Mouse (Mus musculus): ENCODE data around the gene Ess2. TPM values are rescaled to one million over a fixed set of nuclear protein-coding genes. Genes with fewer than 3 reads are reported as not detected.

Gene Ess2
- polyA plus RNA-seq, 1 experiment from 2014 or later = 37.3 TPM

GRCm38 (mm10) chr16:17939255-17939751, 28.2 kb upstream of the Ess2 start:
- no peaks in the 10 kb centered on the region for H3K9me3 ChIP-seq (ENCODE audit: low read depth, low read length)
- H3K4me3 ChIP-seq (ENCODE audit: low read depth, low read length) = no peak overlapping the region
- no peaks in the 10 kb centered on the region for H3K4me1 ChIP-seq (ENCODE audit: insufficient read depth)
- WGBS = 32% methylated on average over 9 of the region's 9 CpGs
- DNase-seq (peak; percentile 44), ATAC-seq (ENCODE audit: insufficient read depth) (peak; percentile 60)
- H3K4me2 ChIP-seq = no peak overlapping the region
- no peak for TF ChIP-seq CTCF (IDR thresholded peaks at IDR 0.05; ENCODE audit: low read depth)
- peak overlapping the region; percentile 54; the same call in 1 of the 2 replicates for H3K27ac ChIP-seq (ENCODE audit: low read depth)
- peaks cover 4% of the 10 kb centered on the region; the same call in 1 of the 2 replicates for H3K27me3 ChIP-seq (ENCODE audit: insufficient read depth, low read length)
- no peaks in the 10 kb centered on the region for H3K36me3 ChIP-seq (ENCODE audit: insufficient read depth)
- H3K9ac ChIP-seq = no peak overlapping the region

GRCm38 (mm10) chr16:17938821-17939220, 27.7 kb upstream of the Ess2 start:
- Histone ChIP-seq H3K4me3 (ENCODE audit: low read depth, low read length) (no peak overlapping the region), H3K9me3 (ENCODE audit: low read depth, low read length) (no peaks in the 10 kb centered on the region), H3K4me1 (ENCODE audit: insufficient read depth) (no peaks in the 10 kb centered on the region), H3K9ac (0 out of 2 replicates have a peak overlapping the region, but pooled peaks have one; percentile 1), H3K4me2 (no peak overlapping the region), H3K27ac (ENCODE audit: low read depth) (peak overlapping the region; percentile 54; the same call in 1 of the 2 replicates), H3K36me3 (ENCODE audit: insufficient read depth) (no peaks in the 10 kb centered on the region), H3K27me3 (ENCODE audit: insufficient read depth, low read length) (peaks cover 4% of the 10 kb centered on the region; the same call in 1 of the 2 replicates)
- ATAC-seq (ENCODE audit: insufficient read depth) (peak; percentile 93), DNase-seq (peak; percentile 82)
- 10% methylated on average over 7 of the region's 7 CpGs for WGBS
- TF ChIP-seq CTCF (IDR thresholded peaks at IDR 0.05; ENCODE audit: low read depth) = peak; percentile 80

- Histone ChIP-seq H3K27me3 (ENCODE audit: insufficient read depth, low read length) (peaks cover 4% of the 10 kb centered on the region; the same call in 1 of the 2 replicates), H3K9me3 (ENCODE audit: low read depth, low read length) (no peaks in the 10 kb centered on the region), H3K36me3 (ENCODE audit: insufficient read depth) (no peaks in the 10 kb centered on the region), H3K4me3 (ENCODE audit: low read depth, low read length) (no peak overlapping the region), H3K9ac (no peak overlapping the region), H3K4me2 (no peak overlapping the region), H3K4me1 (ENCODE audit: insufficient read depth) (no peaks in the 10 kb centered on the region), H3K27ac (ENCODE audit: low read depth) (no peak overlapping the region)
- DNase-seq (no peak), ATAC-seq (ENCODE audit: insufficient read depth) (no peak)
- 60% methylated on average over 7 of the region's 7 CpGs for WGBS
- no peak for TF ChIP-seq CTCF (IDR thresholded peaks at IDR 0.05; ENCODE audit: low read depth)
Measured at GRCm38 (mm10) chr16:17938187-17938586, 27.0 kb upstream of the Ess2 start.

GRCm38 (mm10) chr16:17936776-17937175, 25.6 kb upstream of the Ess2 start:
- no peaks in the 10 kb centered on the region for H3K9me3 ChIP-seq (ENCODE audit: low read depth, low read length)

GRCm38 (mm10) chr16:17934445-17934910, 23.3 kb upstream of the Ess2 start:
- H3K27me3 ChIP-seq (ENCODE audit: insufficient read depth, low read length) = peaks cover 4% of the 10 kb centered on the region; the same call in 1 of the 2 replicates
- no peak for TF ChIP-seq CTCF (IDR thresholded peaks at IDR 0.05; ENCODE audit: low read depth)
- ATAC-seq (ENCODE audit: insufficient read depth) = no peak
- no peaks in the 10 kb centered on the region for H3K4me1 ChIP-seq (ENCODE audit: insufficient read depth)
- no peaks in the 10 kb centered on the region for H3K36me3 ChIP-seq (ENCODE audit: insufficient read depth)
- 50% methylated on average over 3 of the region's 3 CpGs for WGBS
- no peak overlapping the region for H3K4me3 ChIP-seq (ENCODE audit: low read depth, low read length)
- H3K9me3 ChIP-seq (ENCODE audit: low read depth, low read length) = no peaks in the 10 kb centered on the region
- H3K4me2 ChIP-seq = no peak overlapping the region
- H3K27ac ChIP-seq (ENCODE audit: low read depth) = no peak overlapping the region
- no peak for DNase-seq
- no peak overlapping the region for H3K9ac ChIP-seq

More at GRCm38 (mm10) chr16:17936776-17937175, 25.6 kb upstream of the Ess2 start:
- Histone ChIP-seq H3K36me3 (ENCODE audit: insufficient read depth) (no peaks in the 10 kb centered on the region), H3K9ac (no peak overlapping the region), H3K27ac (ENCODE audit: low read depth) (no peak overlapping the region), H3K27me3 (ENCODE audit: insufficient read depth, low read length) (peaks cover 4% of the 10 kb centered on the region; the same call in 1 of the 2 replicates), H3K4me3 (ENCODE audit: low read depth, low read length) (no peak overlapping the region), H3K4me1 (ENCODE audit: insufficient read depth) (no peaks in the 10 kb centered on the region), H3K4me2 (no peak overlapping the region)
- TF ChIP-seq CTCF (IDR thresholded peaks at IDR 0.05; ENCODE audit: low read depth) = no peak
- ATAC-seq (ENCODE audit: insufficient read depth) = no peak
- 69% methylated on average over 10 of the region's 10 CpGs for WGBS
- DNase-seq = no peak

GRCm38 (mm10) chr16:17933594-17934444, 22.7 kb upstream of the Ess2 start:
- H3K9me3 ChIP-seq (ENCODE audit: low read depth, low read length) = no peaks in the 10 kb centered on the region
- H3K36me3 ChIP-seq (ENCODE audit: insufficient read depth) = no peaks in the 10 kb centered on the region
- 58% methylated on average over 9 of the region's 9 CpGs for WGBS
- no peaks in the 10 kb centered on the region for H3K4me1 ChIP-seq (ENCODE audit: insufficient read depth)
- no peak for DNase-seq
- H3K27me3 ChIP-seq (ENCODE audit: insufficient read depth, low read length) = peaks cover 4% of the 10 kb centered on the region; the same call in 1 of the 2 replicates
- no peak overlapping the region for H3K4me3 ChIP-seq (ENCODE audit: low read depth, low read length)
- no peak for ATAC-seq (ENCODE audit: insufficient read depth)
- no peak overlapping the region for H3K9ac ChIP-seq
- H3K27ac ChIP-seq (ENCODE audit: low read depth) = no peak overlapping the region
- TF ChIP-seq CTCF (IDR thresholded peaks at IDR 0.05; ENCODE audit: low read depth) = no peak
- no peak overlapping the region for H3K4me2 ChIP-seq

GRCm38 (mm10) chr16:17931906-17932460, 20.8 kb upstream of the Ess2 start:
- Histone ChIP-seq H3K4me1 (ENCODE audit: insufficient read depth) (0 out of 2 replicates have a peak, but pooled peaks cover 2% of the 10 kb centered on the region), H3K9ac (no peak overlapping the region), H3K36me3 (ENCODE audit: insufficient read depth) (no peaks in the 10 kb centered on the region), H3K27ac (ENCODE audit: low read depth) (no peak overlapping the region), H3K4me3 (ENCODE audit: low read depth, low read length) (no peak overlapping the region), H3K4me2 (no peak overlapping the region), H3K27me3 (ENCODE audit: insufficient read depth, low read length) (no peaks in the 10 kb centered on the region), H3K9me3 (ENCODE audit: low read depth, low read length) (no peaks in the 10 kb centered on the region)
- WGBS = 72% methylated on average over 5 of the region's 5 CpGs
- no peak for TF ChIP-seq CTCF (IDR thresholded peaks at IDR 0.05; ENCODE audit: low read depth)
- ATAC-seq (ENCODE audit: insufficient read depth) = no peak
- DNase-seq = no peak

Data from lung, embryonic 14.5 days (tissue).